Mouse (Mus musculus) G1E (cell line): ENCODE results near the gene Nedd4. TPM values are rescaled to one million over a fixed set of nuclear protein-coding genes. Genes with fewer than 3 reads are reported as not detected.

Experiments used
- ATAC-seq: 2 replicates; pipeline ENCODE4 v1.8.0; 2016; ENCODE audit warnings: mild to moderate bottlenecking; ENCODE audit not compliant: insufficient number of reproducible peaks, poor library complexity, low FRiP score, severe bottlenecking; ENCODE audit errors: extremely low read depth
- DNase-seq: peaks from one replicate; pipeline ENCODE4 v3.0.0; 2012; ENCODE audit warnings: low spot score
- H3K27me3 ChIP-seq: 2 replicates; pipeline ENCODE4 v1.6.1; 2012; ENCODE audit warnings: mild to moderate bottlenecking, low read length, inconsistent platforms; ENCODE audit not compliant: insufficient read depth
- H3K36me3 ChIP-seq: replicated peaks from 2 replicates; pipeline ENCODE3; 2012; ENCODE audit warnings: mild to moderate bottlenecking, inconsistent platforms
- H3K4me1 ChIP-seq: 2 replicates; pipeline ENCODE4 v1.6.1; 2012; ENCODE audit warnings: low read depth, low read length, inconsistent platforms, mixed read lengths; ENCODE audit not compliant: insufficient read depth
- H3K4me3 ChIP-seq: 2 replicates; pipeline ENCODE4 v1.5.1; 2012; ENCODE audit warnings: low read depth, mild to moderate bottlenecking, inconsistent platforms, low read length, moderate library complexity, mixed read lengths
- H3K9me3 ChIP-seq: replicated peaks from 2 replicates; pipeline ENCODE4 v1.6.1; 2012; ENCODE audit warnings: inconsistent platforms
- CTCF ChIP-seq: IDR thresholded peaks from 2 replicates; pipeline ENCODE4 v1.5.1; 2012; ENCODE audit warnings: low read depth, low read length, inconsistent platforms, mixed read lengths
- GATA1 ChIP-seq: IDR thresholded peaks from 2 replicates; pipeline ENCODE4 v1.6.1; 2012; ENCODE audit warnings: borderline replicate concordance, low read length, inconsistent platforms, mixed read lengths
- GATA2 ChIP-seq: IDR thresholded peaks from 2 replicates; pipeline ENCODE4 v1.6.1; 2012; ENCODE audit warnings: low read depth, low read length, inconsistent platforms, borderline replicate concordance
- POLR2AphosphoS5 ChIP-seq: IDR thresholded peaks from 2 replicates; pipeline ENCODE4 v1.6.1; 2012; ENCODE audit warnings: low read depth, low read length, inconsistent platforms; ENCODE audit not compliant: insufficient replicate concordance
- TAL1 ChIP-seq: conservative IDR thresholded peaks from 2 replicates; pipeline ENCODE4 v1.6.1; 2012; ENCODE audit warnings: low read depth, low read length, inconsistent platforms, mixed read lengths
- polyA plus RNA-seq: library from polyadenylated mRNA; stranded (reverse); fragments of >175 nt; gene quantifications from 2 replicates; pipeline ENCODE4 v1.2.3, GENCODE M21; 2012
- total RNA-seq, 2 experiments: library from RNA; stranded (forward) in 1 of 2; stranded (reverse) in 1 of 2; fragments of 200-1000 nt in 1 of 2; fragments of >200 nt in 1 of 2; fragmentation: Nextera tagmentation in 1 of 2; gene quantifications; 2 replicates each; pipeline ENCODE4 v1.2.3; 2014 to 2017

The Nedd4 gene
- total and polyA plus RNA-seq, 3 experiments: 562 to 869 (median 707) TPM

DNA sequence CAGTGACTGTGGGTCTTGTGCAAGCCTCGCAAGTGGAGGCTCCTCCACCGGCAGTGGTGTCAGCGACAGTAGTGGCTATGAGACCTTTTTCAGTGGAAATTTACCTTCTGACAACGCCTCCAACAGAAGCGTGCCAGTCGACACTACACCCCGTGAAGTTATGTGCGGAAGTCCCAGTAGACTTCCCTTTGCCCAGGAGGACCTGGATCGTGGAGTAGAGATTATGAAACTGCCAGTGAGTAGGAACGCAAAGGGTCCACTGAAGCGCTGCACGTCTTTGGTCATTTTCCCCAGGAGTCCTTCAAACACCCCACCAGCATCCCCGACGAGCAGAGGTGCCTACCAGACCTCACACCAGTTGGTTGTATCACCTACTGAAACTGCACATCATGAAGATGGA is 31.7 kb downstream of the Nedd4 start:
- DNase-seq (no peak), ATAC-seq (no peak)
- Histone ChIP-seq H3K9me3 (no peaks in the 10 kb centered on the region), H3K4me1 (peaks cover 72% of the 10 kb centered on the region), H3K36me3 (peaks cover 83% of the 10 kb centered on the region), H3K27me3 (no peaks in the 10 kb centered on the region), H3K4me3 (peak overlapping the region; percentile 5; the same call in 1 of the 2 replicates)
- TF ChIP-seq TAL1 (no peak), GATA1 (no peak), CTCF (no peak), GATA2 (no peak), POLR2AphosphoS5 (no peak)

DNA sequence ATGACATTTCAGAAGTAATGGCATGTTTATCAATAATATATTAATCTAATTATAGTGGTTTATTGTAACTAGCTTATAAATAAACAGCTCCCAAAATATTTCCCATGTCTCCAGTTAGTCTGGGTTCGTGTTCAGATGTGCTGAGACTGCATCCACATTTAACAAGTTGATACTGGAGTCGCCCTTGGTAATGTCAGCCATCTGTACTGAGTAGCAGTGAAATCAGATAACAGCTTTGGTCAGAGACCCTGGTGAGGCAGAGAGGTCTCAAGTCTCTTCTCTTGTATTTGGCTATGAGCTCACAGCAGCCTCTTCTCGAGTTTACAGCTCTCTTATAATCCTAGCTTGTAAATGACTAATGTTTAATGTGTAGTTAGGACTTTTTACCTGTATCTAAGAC is 34.4 kb downstream of the Nedd4 start:
- DNase-seq (no peak), ATAC-seq (no peak)
- Histone ChIP-seq H3K4me3 (no peak overlapping the region), H3K27me3 (no peaks in the 10 kb centered on the region), H3K4me1 (peaks cover 73% of the 10 kb centered on the region), H3K9me3 (no peaks in the 10 kb centered on the region), H3K36me3 (peaks cover 82% of the 10 kb centered on the region)
- TF ChIP-seq TAL1: no peak
- TF ChIP-seq POLR2AphosphoS5: no peak
- TF ChIP-seq CTCF: no peak
- no peak for TF ChIP-seq GATA2
- TF ChIP-seq GATA1: no peak

DNA sequence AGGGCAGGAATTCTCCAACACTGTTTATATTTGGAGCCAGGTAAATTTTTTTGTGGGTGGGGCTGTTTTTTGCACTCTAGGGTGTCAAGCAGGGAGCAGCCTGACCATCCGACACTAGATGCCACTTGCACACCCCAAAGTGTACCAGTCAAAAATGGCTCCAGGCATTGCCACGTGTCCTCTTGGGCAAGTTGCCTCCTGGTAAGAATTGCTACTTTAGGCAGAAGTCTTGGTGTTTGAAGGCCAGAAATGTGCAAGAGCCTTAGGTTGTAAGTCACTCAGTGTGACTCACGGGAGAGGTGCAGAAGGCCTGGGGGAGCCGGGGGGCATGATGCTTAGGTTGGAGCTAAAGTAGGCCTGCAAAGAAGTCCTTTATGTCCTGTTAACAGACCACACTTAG is 35.6 kb downstream of the Nedd4 start:
- Histone ChIP-seq H3K4me1 (peaks cover 72% of the 10 kb centered on the region), H3K4me3 (no peak overlapping the region), H3K36me3 (peaks cover 86% of the 10 kb centered on the region), H3K9me3 (no peaks in the 10 kb centered on the region), H3K27me3 (no peaks in the 10 kb centered on the region)
- ATAC-seq: no peak
- no peak for TF ChIP-seq GATA2
- no peak for TF ChIP-seq TAL1
- no peak for TF ChIP-seq GATA1
- no peak for TF ChIP-seq POLR2AphosphoS5
- TF ChIP-seq CTCF: no peak
- no peak for DNase-seq

DNA sequence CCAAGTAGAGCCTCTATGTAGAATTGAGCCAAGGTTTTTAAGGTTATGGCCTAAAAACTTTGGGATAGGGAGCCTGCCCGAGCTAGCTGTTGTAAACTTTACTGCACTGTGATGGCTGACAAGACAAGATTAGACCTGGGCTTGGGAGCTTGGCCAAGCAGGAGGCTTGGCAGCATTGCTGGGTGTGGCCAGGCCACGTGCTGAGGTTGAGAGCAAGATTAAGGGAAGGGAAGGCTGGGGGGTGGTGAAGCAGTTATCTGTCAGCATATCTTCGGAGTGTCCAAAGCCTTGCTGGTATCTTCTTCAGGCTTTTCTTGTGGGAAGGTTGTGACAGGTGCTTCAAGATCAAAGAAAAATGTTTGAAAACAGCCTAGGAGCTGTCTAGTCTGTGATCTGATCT is 37.6 kb downstream of the Nedd4 start:
- H3K36me3 ChIP-seq: peaks cover 84% of the 10 kb centered on the region
- H3K4me1 ChIP-seq: peaks cover 65% of the 10 kb centered on the region

DNA sequence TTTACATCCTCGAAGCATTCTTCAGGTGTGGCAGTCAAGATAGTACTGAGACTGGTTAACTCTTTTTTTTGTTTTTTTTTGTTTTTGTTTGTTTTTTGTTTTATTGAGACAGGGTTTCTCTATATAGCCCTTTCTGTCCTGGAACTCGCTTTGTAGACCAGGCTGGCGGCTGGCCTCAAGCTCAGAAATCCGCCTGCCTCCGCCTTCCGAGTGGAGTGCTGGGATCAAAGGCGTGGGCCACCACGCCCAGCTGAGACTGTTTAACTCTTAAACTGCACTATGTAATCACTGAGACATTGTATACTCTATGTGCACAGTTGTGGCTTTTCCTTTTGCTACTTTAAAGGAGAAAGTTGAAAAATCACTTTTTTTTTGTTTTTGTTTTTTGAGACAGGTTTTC is 39.3 kb downstream of the Nedd4 start:
- DNase-seq: no peak
- H3K9me3 ChIP-seq: no peaks in the 10 kb centered on the region
- no peak overlapping the region for H3K4me3 ChIP-seq
- peaks cover 93% of the 10 kb centered on the region for H3K36me3 ChIP-seq
- H3K27me3 ChIP-seq: no peaks in the 10 kb centered on the region
- H3K4me1 ChIP-seq: peaks cover 54% of the 10 kb centered on the region
- TF ChIP-seq TAL1 (no peak), GATA2 (no peak), CTCF (no peak), GATA1 (no peak), POLR2AphosphoS5 (no peak)
- ATAC-seq: no peak

More for the DNA sequence above, 37.6 kb downstream of the Nedd4 start:
- Histone ChIP-seq H3K4me3 (peak overlapping the region; percentile 11; the same call in 1 of the 2 replicates), H3K27me3 (no peaks in the 10 kb centered on the region), H3K9me3 (no peaks in the 10 kb centered on the region)
- ATAC-seq (peak; percentile 91), DNase-seq (peak; percentile 47)
- TF ChIP-seq TAL1: peak; percentile 46
- no peak for TF ChIP-seq GATA1
- TF ChIP-seq CTCF: no peak

DNA sequence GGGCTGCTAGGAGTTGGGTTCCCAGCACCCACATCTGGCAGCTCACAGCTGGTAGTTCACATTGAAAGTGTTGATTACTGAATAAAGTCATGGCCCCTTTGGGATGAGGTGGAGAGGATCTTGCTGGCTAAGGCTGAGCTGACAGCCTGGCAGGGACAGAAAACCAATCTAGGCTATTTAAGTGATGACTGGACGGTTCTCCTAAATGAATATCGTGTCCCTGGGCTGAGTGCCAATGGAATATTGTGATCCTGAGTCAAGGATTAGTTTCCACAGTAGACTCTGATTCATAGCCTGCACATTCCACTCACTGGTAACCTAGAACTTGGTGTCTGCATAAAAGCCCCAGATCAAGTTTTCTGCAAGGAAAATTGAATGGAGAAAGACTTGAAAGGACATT is 39.9 kb downstream of the Nedd4 start:
- ATAC-seq (no peak), DNase-seq (no peak)
- Histone ChIP-seq H3K4me3 (no peak overlapping the region), H3K9me3 (no peaks in the 10 kb centered on the region), H3K36me3 (peaks cover 93% of the 10 kb centered on the region), H3K4me1 (peaks cover 53% of the 10 kb centered on the region), H3K27me3 (no peaks in the 10 kb centered on the region)
- TF ChIP-seq GATA1 (no peak), TAL1 (no peak), POLR2AphosphoS5 (no peak), GATA2 (no peak), CTCF (no peak)

DNA sequence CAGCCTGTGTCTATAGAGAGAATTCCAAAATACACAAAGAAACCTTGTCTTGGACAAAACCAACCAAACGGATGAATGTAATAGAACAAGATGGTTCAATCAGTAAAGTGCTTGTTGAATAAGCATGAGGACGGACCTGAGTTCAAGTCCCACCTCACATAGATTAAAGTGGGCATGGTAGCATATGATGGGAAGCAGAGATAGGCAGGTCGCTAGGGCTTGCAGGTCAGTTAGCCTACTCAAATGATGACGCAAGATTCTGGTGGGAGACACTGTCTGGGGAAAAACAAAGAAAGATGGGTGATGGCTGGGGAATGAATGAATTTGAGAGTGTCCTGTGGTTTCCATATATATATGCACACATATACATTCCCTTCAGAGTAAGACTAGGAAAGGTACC is 41.0 kb downstream of the Nedd4 start:
- Histone ChIP-seq H3K9me3 (no peaks in the 10 kb centered on the region), H3K4me1 (peaks cover 52% of the 10 kb centered on the region), H3K27me3 (no peaks in the 10 kb centered on the region), H3K36me3 (peaks cover 92% of the 10 kb centered on the region), H3K4me3 (no peak overlapping the region)
- no peak for ATAC-seq
- no peak for DNase-seq
- TF ChIP-seq POLR2AphosphoS5 (no peak), CTCF (no peak), GATA1 (no peak), GATA2 (no peak), TAL1 (no peak)
